Mouse (Mus musculus): ENCODE measurements at regions not wholly inside any gene's neighbourhood (a gene's known extent, or its start where the extent isn't known, plus 50 kb on each side); places are given as distances from the start of the nearest gene placed in this dataset.
"Not testable (repeated sequence)": the region's sequence is repeated elsewhere in the genome, so short reads cannot be mapped to it uniquely, and the experiment has no call there.

- DNase-seq: no peak
Measured at GRCm38 (mm10) chr13:73041233-73042040, 218.8 kb upstream of the Irx4 start.

- DNase-seq: no peak
Measured at GRCm38 (mm10) chr13:73069840-73070530, 190.3 kb upstream of the Irx4 start.

DNA sequence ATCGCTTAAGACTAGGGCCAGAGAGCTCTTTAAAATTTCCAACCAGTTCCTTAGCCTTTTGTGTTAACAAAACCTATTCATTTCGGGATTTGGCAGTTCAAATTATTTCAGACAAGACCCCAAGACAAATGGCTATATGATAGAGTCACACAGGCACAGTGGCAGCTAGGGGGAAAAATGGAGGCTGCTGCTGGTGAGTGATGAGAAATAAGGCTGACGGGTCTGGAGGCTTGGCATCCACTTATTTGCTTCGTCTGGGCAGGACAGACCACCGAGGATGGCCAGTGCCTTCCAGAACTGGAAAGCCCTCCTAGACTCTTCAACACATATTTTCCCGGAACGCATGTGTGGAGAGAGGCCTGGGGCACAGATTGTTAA lies 189.8 kb upstream of the Irx4 start:
- DNase-seq: no peak

DNA sequence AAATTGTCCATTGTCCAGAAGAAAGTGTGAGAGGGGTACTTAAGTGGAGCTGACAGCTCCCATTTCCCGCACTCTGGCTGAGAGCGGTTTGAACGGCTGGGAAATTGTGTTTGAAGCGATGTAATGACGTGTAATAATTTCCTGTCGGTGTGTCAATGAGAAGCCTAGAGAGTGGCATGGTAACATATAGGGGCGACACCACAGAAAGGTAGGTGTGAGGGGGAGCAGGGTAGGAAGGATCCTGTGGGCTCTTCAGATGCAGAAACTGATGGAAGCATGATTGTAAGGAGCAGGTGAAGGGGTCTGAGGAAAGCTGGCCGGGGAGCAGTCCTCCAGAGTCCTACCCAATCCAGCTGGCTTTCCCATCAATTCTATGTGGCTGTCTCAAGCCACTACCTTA lies 189.2 kb upstream of the Irx4 start:
- DNase-seq: no peak

GRCm38 (mm10) chr13:73071854-73072852 lies 188.1 kb upstream of the Irx4 start:
- DNase-seq: no peak

DNA sequence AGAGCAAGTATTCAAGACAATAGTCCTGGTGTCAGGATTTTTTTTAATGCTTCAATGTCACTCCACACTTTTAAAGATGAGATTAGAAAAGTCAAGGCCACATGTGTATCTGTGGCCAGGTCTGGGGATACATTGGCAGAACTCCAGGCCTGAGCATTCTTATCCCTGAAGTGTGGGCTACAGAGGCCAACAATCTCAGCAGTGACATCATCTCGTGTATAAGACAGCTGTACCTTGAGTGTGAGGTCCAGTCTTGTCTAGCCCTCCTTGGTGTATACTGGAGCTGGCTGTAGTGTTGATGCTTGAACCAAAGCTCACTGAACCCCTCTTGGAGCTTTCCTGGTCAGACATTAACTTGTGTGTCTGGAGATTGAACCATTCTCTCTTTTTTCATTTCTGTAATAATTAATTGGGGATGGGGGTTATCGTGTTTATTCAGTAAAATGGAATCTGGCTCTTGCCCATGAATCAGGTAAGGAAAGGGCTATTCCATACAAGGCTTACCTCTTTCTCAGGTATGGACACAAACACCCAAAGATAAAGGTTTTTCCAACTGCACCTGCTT lies 182.3 kb upstream of the Irx4 start:
- DNase-seq: no peak

- not testable (repeated sequence) for DNase-seq
Measured at GRCm38 (mm10) chr13:73087815-73088214, 172.5 kb upstream of the Irx4 start.

GRCm38 (mm10) chr13:73091886-73092285 lies 168.4 kb upstream of the Irx4 start:
- DNase-seq: no peak

DNA sequence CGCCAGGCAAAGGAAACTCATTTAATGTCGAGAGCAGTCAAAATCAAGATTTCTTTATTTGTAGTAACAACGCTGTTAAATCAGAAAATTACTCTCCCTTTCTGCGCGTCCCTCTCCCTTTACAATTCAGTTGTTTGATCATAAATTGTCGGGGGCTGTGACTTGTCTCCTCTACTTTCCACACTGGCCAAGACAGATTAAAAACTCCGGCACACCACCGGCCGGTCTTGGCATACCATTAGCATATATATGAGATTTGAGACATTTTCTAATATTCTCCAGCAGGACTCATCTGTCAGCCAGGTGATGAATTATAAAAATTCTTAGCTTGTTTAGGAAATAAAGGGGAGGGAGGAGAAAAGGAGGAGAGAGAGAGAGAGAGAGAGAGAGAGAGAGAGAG lies 162.8 kb upstream of the Irx4 start:
- no peak for DNase-seq

DNA sequence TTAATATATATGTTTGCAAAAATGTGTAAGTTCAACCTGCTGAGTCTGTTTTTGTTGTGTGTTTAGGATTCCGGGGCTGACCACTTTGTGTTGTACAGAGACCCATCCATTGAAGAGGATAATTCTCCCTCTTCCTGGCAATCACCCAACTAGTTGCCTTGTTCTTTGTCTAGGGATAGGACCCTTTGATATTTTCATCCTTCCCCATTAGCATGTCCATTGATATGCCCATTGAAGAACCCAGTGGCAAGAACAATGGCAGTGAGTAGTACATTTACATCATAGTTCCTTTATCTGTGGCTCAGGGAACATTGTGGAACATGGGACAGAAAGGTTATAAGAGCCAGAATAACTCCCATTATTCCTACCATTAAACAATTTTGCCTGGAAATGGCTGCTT lies 160.9 kb upstream of the Irx4 start:
- DNase-seq: no peak

DNA sequence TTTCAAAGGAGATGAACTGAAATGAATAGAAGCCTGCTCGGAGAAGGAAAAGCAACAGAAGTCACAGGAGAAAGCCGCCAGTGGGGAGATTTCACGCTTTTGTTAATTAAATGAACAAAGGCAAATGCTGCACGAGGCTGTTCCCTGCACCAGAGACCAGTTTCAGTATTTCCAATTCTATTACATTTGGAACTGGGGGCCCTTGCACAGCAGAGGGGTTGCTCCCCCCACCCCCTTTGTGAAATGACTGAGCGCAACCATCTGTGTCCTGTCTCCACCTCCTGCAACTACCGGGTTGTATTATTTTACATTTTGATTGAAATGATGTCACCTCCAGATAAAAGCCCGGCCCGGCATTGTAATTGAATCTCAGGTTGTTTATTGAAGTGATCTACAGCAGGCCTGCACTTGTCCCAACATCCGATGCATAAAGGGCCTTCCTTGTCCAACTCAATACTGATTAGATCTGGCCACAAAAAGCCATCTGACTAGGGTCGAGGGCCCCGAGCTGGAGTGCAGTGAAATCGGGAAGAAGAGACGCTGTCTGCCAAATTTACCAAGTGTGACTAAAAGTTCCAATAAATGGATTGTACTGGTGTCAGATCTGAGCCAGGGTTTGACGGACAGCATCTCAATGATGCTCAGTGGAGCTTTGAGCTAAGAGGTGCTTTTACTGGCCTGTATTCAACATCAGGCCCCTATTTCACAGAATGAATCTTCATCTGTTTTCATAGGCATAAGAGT lies 152.9 kb upstream of the Irx4 start:
- no peak for DNase-seq

- no peak for DNase-seq
Measured at GRCm38 (mm10) chr13:73116822-73117632, 143.3 kb upstream of the Irx4 start.

- DNase-seq: no peak
Measured at GRCm38 (mm10) chr13:73117633-73118076, 142.6 kb upstream of the Irx4 start.

DNA sequence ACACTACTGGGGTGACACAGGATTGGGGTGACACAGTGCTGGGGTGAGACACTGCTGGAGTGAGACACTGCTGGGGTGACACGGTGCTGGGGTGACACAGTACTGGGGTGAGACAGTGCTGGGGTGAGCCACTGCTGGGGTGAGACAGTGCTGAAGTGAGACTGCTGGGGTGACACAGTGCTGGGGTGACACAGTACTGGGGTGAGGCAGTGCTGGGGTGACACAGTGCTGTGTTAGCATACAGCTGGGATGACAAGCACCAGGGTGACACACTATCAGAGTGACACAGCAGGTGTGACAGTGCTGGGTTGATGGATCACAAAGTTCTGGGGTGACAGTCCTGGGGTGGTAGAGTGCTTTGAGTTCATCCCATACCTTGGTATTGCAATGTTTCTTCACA lies 137.3 kb upstream of the Irx4 start:
- no peak for DNase-seq

DNA sequence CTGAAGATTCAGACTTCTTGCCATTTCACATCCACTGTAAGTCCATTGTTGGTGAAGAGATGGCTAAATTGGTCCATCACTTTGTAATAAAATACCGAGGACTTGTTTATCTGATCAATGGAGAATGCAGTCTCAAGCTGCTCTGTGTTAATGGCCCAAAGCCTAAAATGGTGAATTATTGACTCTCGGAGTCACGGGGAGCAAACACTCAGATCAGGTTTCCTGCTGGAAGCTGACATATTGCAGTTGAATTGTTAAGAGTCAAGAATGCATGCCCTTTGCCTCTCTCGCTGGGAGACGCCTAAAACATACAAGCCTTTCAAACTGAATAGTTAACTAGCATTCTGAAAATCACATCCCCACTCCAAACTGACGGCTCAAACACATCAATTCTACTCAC lies 129.0 kb upstream of the Irx4 start:
- no peak for DNase-seq

- DNase-seq: no peak
Measured at GRCm38 (mm10) chr13:73132746-73133145, 127.5 kb upstream of the Irx4 start.

DNA sequence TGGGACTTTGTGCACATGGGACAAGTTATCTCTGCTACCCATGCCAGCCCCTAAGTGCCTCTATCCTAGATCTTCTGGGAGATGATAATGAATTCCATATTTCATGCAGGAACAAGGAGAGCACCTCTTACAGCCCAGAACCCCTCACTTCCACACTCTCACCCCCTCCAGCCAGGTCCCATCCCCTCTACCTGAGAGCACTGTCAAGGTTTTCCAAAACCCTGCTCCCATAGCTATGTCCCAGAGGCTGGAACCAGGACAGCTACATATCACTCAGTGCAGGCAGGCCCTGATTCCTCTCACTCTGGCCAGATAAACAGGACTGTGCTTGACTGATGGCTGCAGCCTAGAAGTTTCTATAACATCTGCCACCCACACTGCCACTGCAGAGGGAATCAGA lies 125.3 kb upstream of the Irx4 start:
- DNase-seq: no peak

GRCm38 (mm10) chr13:73141302-73141701 lies 119.0 kb upstream of the Irx4 start:
- no peak for DNase-seq

DNA sequence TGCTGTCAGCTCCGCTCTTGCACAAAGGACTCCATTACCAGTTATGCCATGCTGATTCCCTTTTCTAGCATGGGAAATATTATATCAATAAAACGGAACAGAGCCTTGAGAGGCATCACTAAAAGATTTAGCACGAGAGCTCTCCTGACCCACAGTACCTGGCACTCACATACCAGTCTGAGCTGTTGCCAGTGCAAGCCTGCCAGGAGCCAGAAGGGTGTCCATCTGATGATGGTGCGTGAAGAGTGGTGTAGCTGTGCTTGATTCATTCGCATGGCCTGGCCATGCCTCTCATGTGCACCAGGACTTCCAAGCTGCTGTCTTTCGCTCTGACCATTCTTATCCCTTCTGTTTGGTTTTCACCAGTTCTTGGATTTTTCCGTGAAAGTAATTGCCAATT lies 102.3 kb upstream of the Irx4 start:
- no peak for DNase-seq

DNA sequence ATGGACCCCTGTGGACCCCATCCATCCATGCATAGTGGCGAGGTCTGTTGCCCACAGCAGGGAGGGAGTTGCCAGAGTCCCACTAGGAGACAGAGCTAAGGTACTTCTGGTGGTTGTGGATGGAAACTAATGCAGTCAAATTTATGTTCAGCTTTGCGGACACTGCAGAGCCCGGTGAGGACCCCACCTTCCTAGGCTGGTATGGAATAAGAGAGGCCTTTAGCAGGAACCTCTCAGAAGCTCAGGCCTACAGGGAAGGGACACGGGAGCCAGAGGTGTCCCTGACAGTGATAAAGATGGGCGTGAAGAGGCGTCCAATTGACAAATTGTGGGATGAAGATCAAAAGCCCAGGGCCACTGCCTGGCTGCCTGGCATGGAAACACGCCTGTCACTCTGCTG lies 100.8 kb upstream of the Irx4 start:
- no peak for DNase-seq

- DNase-seq: no peak
Measured at GRCm38 (mm10) chr13:73159865-73160264, 100.4 kb upstream of the Irx4 start.

Data from thymus, postnatal 14 days (tissue).